Mouse (Mus musculus): ENCODE measurements around the gene Mlxip. TPM values are rescaled to one million over a fixed set of nuclear protein-coding genes. Genes with fewer than 3 reads are reported as not detected.

The Mlxip gene
- polyA plus RNA-seq, 1 experiment from 2014 or later = 14.2 TPM

DNA sequence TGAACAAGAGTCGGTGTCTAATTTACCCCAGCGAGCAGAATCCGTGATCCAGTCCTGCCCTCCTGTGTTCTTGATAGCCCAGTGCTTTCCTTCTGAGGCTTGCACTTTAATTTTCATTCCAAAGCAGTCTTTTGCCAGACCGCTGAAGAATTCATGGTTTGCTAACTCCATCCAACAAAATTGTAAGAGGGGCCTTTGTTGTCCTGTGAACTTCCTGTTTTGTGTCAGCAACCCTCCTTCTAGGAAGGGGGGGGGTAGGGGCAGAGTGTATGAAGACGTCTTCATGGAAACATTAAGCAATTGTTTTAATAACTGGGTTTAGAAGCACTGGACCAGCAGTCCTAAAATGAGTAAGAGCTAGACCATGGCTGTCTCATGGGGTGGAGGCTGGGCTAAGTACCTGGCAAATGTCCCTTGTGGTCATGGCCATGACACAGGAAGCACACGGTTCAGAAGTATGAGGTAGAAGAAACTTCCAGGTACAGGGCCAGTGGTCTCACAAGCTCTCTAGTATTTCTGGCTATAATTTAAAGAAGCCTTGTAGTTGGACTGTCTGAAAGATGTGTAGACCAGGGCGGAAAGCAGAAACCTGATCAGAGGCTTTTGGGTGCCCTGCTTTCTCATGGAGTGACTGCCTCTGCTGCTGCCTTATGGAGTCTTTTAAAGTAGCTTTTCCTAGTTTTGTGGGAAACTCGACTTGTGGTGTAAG, 41.6 kb downstream of the Mlxip start:
- H3K4me3 ChIP-seq = no peak overlapping the region
- H3K36me3 ChIP-seq = peaks cover 4% of the 10 kb centered on the region; the same call in 1 of the 2 replicates
- H3K4me1 ChIP-seq (replicated peaks) = peaks cover 46% of the 10 kb centered on the region
- no peaks in the 10 kb centered on the region for H3K27me3 ChIP-seq (replicated peaks)
- no peak overlapping the region for H3K4me2 ChIP-seq
- no peak overlapping the region for H3K9ac ChIP-seq
- no peak for ATAC-seq (ENCODE audit: insufficient number of reproducible peaks, low FRiP score)
- H3K9me3 ChIP-seq (replicated peaks) = no peaks in the 10 kb centered on the region
- WGBS = 62% methylated on average over 8 of the region's 8 CpGs
- no peak overlapping the region for H3K27ac ChIP-seq (ENCODE audit: poor library complexity, severe bottlenecking)

DNA sequence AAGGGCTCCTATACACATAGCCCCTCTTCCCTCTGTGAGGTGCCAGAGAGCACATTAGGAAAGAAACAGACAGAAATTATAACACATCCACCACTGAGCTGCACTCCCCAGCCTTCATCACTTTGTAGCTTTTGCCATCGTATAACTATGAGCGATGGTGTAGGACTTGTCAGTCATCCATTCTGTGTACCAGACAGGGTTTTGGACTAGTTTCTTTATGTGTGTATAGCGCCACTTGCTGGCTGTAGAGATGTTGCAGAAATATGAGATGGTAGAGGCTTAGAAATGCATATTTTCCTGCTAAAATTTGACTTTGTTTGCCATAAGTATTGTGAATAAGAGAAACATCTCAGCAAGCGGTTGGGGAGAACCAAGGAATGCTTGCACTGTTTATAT, 42.2 kb downstream of the Mlxip start:
- Histone ChIP-seq H3K4me1 (replicated peaks) (peaks cover 41% of the 10 kb centered on the region), H3K36me3 (peaks cover 7% of the 10 kb centered on the region), H3K9me3 (replicated peaks) (no peaks in the 10 kb centered on the region), H3K4me2 (no peak overlapping the region), H3K27me3 (replicated peaks) (no peaks in the 10 kb centered on the region), H3K27ac (ENCODE audit: poor library complexity, severe bottlenecking) (no peak overlapping the region), H3K9ac (no peak overlapping the region), H3K4me3 (no peak overlapping the region)
- ATAC-seq (ENCODE audit: insufficient number of reproducible peaks, low FRiP score) = no peak
- 37% methylated on average over 4 of the region's 4 CpGs for WGBS

DNA sequence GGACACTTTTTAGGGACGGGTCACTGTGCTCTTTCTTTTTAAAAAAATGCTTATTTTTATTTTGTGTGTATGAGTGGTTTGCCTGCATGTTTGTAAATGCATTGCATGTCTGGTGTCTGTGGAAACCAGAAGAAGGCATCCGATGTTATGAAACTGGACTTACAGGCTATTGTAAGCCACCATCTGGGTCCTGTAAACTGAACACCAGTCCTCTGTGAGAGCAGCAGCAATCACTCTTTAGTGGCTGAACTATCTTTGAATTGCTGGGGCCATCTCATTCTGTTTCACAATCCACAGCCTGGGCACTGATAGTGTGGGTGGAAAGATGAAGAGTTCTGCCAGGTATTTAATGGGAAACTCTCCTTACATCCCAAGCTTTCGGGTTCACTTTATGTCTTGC, 43.8 kb downstream of the Mlxip start:
- no peak for ATAC-seq (ENCODE audit: insufficient number of reproducible peaks, low FRiP score)
- H3K4me1 ChIP-seq (replicated peaks) = peaks cover 31% of the 10 kb centered on the region
- no peaks in the 10 kb centered on the region for H3K27me3 ChIP-seq (replicated peaks)
- no peak overlapping the region for H3K4me3 ChIP-seq
- WGBS = 75% methylated on average over 3 of the region's 3 CpGs
- H3K9me3 ChIP-seq (replicated peaks) = no peaks in the 10 kb centered on the region
- no peak overlapping the region for H3K4me2 ChIP-seq
- H3K36me3 ChIP-seq = peaks cover 23% of the 10 kb centered on the region
- H3K27ac ChIP-seq (ENCODE audit: poor library complexity, severe bottlenecking) = no peak overlapping the region
- no peak overlapping the region for H3K9ac ChIP-seq

DNA sequence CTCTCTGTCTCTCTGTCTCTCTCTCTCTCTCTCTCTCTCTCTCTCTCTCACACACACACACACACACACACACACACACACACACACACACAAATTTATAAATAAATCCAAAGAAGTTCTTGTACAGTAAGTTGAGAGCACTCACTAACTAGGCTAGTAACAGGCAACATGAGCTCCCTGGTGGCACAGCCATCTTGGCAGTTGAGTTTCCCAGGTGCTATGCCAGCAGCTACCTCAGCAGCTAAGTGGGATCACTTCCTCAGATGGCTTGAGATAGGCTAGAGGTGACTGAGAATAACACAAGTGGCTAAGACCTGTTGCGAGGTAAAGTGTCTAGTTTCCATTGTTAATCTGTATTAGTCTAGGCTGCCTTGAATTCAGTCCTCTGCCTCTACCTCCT, 44.7 kb downstream of the Mlxip start:
- no peak overlapping the region for H3K9ac ChIP-seq
- no peak overlapping the region for H3K4me2 ChIP-seq
- H3K27ac ChIP-seq (ENCODE audit: poor library complexity, severe bottlenecking) = no peak overlapping the region
- H3K4me3 ChIP-seq = no peak overlapping the region
- H3K4me1 ChIP-seq (replicated peaks) = peaks cover 33% of the 10 kb centered on the region
- no peaks in the 10 kb centered on the region for H3K27me3 ChIP-seq (replicated peaks)
- 91% methylated on average over 1 of the region's 1 CpGs for WGBS
- ATAC-seq (ENCODE audit: insufficient number of reproducible peaks, low FRiP score) = no peak
- H3K9me3 ChIP-seq (replicated peaks) = no peaks in the 10 kb centered on the region
- peaks cover 26% of the 10 kb centered on the region for H3K36me3 ChIP-seq

DNA sequence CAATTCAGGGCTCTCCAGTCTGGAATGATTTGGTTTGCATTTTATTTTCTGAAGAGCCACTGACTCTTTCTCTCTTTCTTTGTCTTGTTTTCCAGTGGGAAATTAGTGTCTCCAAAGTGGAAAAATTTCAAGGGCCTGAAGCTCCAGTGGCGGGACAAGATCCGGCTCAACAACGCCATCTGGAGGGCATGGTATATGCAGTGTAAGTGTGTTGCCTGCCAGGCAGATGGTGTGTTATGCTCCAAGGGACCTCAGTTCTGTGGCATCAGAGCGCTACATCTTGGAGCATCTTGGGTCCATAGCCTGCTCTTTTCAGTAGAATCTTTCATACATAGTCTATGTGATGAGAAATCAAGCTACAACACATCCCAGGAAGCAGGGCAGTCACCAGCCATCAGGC, 45.3 kb downstream of the Mlxip start:
- WGBS = 71% methylated on average over 4 of the region's 4 CpGs
- H3K4me2 ChIP-seq = no peak overlapping the region
- no peak for ATAC-seq (ENCODE audit: insufficient number of reproducible peaks, low FRiP score)
- peaks cover 31% of the 10 kb centered on the region for H3K4me1 ChIP-seq (replicated peaks)
- no peaks in the 10 kb centered on the region for H3K27me3 ChIP-seq (replicated peaks)
- no peak overlapping the region for H3K9ac ChIP-seq
- no peak overlapping the region for H3K27ac ChIP-seq (ENCODE audit: poor library complexity, severe bottlenecking)
- H3K4me3 ChIP-seq = no peak overlapping the region
- H3K9me3 ChIP-seq (replicated peaks) = no peaks in the 10 kb centered on the region
- peaks cover 32% of the 10 kb centered on the region for H3K36me3 ChIP-seq

DNA sequence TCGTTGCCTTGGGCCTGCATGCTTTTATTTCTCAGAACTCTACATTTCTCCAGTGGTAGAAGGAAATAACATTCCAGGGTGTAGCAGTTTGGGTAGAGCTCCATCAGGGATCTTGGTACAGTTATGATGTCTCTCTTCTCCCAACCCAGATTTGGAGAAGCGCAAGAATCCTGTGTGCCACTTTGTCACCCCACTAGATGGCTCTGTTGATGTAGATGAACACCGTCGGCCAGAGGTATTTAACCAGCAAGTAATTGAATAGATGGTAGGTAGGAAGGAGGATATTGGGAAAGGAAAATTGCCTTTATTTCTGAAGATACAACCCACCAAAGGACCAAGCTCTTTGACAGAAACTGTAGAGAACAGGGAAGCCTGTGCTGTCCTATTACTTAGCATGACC, 46.1 kb downstream of the Mlxip start:
- H3K9ac ChIP-seq = no peak overlapping the region
- ATAC-seq (ENCODE audit: insufficient number of reproducible peaks, low FRiP score) = no peak
- no peak overlapping the region for H3K4me2 ChIP-seq
- H3K9me3 ChIP-seq (replicated peaks) = no peaks in the 10 kb centered on the region
- peaks cover 39% of the 10 kb centered on the region for H3K36me3 ChIP-seq
- H3K27me3 ChIP-seq (replicated peaks) = no peaks in the 10 kb centered on the region
- WGBS = 67% methylated on average over 4 of the region's 4 CpGs
- no peak overlapping the region for H3K27ac ChIP-seq (ENCODE audit: poor library complexity, severe bottlenecking)
- peaks cover 30% of the 10 kb centered on the region for H3K4me1 ChIP-seq (replicated peaks)
- no peak overlapping the region for H3K4me3 ChIP-seq

DNA sequence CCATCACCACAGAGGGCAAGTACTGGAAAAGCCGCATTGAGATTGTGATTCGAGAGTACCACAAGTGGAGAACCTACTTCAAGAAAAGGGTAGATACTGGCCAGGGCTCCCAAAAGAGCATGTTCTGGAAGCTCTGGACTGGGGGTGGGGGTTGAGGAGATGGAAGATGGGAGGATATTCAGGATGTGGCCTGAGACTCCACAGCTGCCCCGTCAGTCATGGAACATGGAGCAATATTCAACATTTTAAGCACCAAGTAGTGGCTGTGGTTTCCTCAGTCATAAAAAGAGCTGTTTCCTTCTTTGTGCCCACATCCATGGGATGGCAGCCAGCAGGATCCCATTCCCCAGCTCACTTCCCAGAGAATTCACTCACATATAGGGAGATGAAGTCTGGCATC, 47.7 kb downstream of the Mlxip start:
- ATAC-seq (ENCODE audit: insufficient number of reproducible peaks, low FRiP score) = no peak
- Histone ChIP-seq H3K27ac (ENCODE audit: poor library complexity, severe bottlenecking) (no peak overlapping the region), H3K27me3 (replicated peaks) (no peaks in the 10 kb centered on the region), H3K9ac (no peak overlapping the region), H3K36me3 (peaks cover 54% of the 10 kb centered on the region), H3K4me1 (replicated peaks) (peaks cover 23% of the 10 kb centered on the region), H3K4me2 (no peak overlapping the region), H3K9me3 (replicated peaks) (no peaks in the 10 kb centered on the region), H3K4me3 (no peak overlapping the region)
- WGBS = 91% methylated on average over 3 of the region's 3 CpGs

DNA sequence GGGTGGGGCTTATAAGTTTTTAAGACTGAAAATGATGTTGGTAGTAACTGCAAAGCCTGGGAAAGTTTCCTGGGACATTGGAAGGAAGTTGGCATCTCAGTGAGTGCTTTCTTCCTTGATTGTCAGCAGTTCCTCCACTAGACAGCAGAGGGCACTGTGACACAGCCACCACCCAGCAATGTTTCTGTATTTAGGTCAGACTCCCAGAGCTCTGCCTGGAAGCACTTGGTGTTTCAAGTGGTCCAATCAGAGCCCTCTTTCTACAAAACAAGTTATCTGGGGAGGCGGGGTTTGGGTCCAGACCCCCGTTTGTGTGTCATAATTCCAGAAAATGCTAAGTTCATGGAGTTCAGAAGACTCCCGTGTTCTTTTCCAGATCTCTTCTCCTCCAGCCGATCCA, 49.5 kb downstream of the Mlxip start:
- WGBS = 43% methylated on average over 4 of the region's 4 CpGs
- no peak for ATAC-seq (ENCODE audit: insufficient number of reproducible peaks, low FRiP score)
- Histone ChIP-seq H3K4me1 (replicated peaks) (peaks cover 7% of the 10 kb centered on the region; the same call in 1 of the 2 replicates), H3K9ac (no peak overlapping the region), H3K36me3 (peaks cover 67% of the 10 kb centered on the region), H3K4me3 (no peak overlapping the region), H3K9me3 (replicated peaks) (no peaks in the 10 kb centered on the region), H3K27ac (ENCODE audit: poor library complexity, severe bottlenecking) (no peak overlapping the region), H3K4me2 (no peak overlapping the region), H3K27me3 (replicated peaks) (no peaks in the 10 kb centered on the region)

DNA sequence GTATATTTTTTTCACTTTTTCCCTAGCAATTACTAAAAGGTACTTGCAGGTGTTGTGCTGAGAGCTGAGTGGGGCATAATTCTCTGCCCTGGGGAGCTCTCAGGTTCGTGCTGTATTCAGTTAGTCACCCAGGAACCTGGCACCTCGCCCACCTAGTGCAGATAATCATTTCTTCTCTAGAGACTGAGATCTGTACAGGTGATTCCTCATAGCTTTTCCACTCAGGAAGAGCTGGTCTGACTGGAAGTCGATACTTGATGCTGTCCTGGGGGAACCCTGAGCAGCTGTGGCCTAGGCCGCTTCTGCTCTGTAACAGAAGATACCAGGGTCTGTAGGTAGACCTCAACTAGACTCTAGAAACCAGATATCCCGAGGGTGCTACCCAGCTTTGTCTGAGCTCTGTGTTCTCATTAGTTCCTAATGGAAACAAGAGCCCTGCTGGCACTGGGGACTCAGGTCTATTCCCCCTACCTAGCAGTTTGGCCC, 50.3 kb downstream of the Mlxip start:
- Histone ChIP-seq H3K36me3 (peaks cover 75% of the 10 kb centered on the region), H3K4me1 (replicated peaks) (0 out of 2 replicates have a peak, but pooled peaks cover 3% of the 10 kb centered on the region), H3K27ac (ENCODE audit: poor library complexity, severe bottlenecking) (no peak overlapping the region), H3K9me3 (replicated peaks) (no peaks in the 10 kb centered on the region), H3K27me3 (replicated peaks) (no peaks in the 10 kb centered on the region), H3K4me3 (no peak overlapping the region), H3K9ac (no peak overlapping the region), H3K4me2 (no peak overlapping the region)
- WGBS = 83% methylated on average over 5 of the region's 5 CpGs
- ATAC-seq (ENCODE audit: insufficient number of reproducible peaks, low FRiP score) = peak; percentile 37; the same call in 1 of the 2 replicates

DNA sequence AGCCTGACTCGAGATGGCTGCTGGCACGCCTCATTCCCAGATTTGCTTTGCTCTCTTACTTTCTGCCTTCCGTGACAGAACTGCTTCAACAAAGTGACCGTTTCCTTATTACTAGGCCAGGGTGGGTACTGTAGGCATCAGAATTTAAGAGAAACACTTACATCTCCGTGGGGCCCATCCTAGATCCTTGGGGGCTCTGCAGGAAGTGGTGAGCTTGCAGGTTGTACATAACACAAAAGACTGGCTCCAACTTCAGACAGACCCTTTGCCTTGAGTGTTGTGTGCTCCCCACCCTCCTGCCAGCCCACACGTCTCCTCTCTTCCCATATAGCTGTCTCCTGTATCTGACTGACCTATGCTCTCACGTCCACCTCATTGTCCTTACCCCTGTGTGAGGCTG, 57.3 kb downstream of the Mlxip start:
- no peak for ATAC-seq (ENCODE audit: insufficient number of reproducible peaks, low FRiP score)

DNA sequence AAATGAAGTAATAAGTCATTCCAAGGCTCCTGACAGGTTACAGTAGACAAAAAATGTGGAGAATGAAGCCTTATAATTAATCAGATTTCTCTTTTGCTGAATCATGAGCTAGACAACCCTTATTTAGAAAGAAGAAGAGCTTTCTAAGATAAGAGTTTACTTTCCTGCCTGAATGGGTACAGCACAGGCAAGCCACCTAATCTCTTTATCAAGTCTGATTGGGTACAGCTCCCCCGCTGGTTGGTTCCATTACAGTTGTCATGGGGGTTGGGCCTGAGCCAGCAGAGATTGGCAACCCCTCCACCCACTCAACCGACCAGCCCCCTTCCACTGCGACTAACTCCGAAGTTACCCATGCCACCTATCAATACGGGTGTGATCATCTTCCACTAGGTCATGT, 66.8 kb downstream of the Mlxip start:
- H3K4me2 ChIP-seq = no peak overlapping the region
- no peaks in the 10 kb centered on the region for H3K27me3 ChIP-seq (replicated peaks)
- WGBS = 32% methylated on average over 5 of the region's 5 CpGs
- no peaks in the 10 kb centered on the region for H3K9me3 ChIP-seq (replicated peaks)
- H3K9ac ChIP-seq = no peak overlapping the region
- H3K4me1 ChIP-seq (replicated peaks) = no peaks in the 10 kb centered on the region
- H3K4me3 ChIP-seq = no peak overlapping the region
- no peak overlapping the region for H3K27ac ChIP-seq (ENCODE audit: poor library complexity, severe bottlenecking)
- peaks cover 18% of the 10 kb centered on the region; the same call in 1 of the 2 replicates for H3K36me3 ChIP-seq
- ATAC-seq (ENCODE audit: insufficient number of reproducible peaks, low FRiP score) = no peak

More for the DNA sequence above, 57.3 kb downstream of the Mlxip start:
- Histone ChIP-seq H3K4me3 (no peak overlapping the region), H3K36me3 (peaks cover 92% of the 10 kb centered on the region), H3K27ac (ENCODE audit: poor library complexity, severe bottlenecking) (no peak overlapping the region), H3K9ac (no peak overlapping the region), H3K27me3 (replicated peaks) (no peaks in the 10 kb centered on the region), H3K9me3 (replicated peaks) (no peaks in the 10 kb centered on the region), H3K4me1 (replicated peaks) (no peaks in the 10 kb centered on the region), H3K4me2 (no peak overlapping the region)
- whole genome bisulfite sequencing = 87% methylated on average over 7 of the region's 7 CpGs

DNA sequence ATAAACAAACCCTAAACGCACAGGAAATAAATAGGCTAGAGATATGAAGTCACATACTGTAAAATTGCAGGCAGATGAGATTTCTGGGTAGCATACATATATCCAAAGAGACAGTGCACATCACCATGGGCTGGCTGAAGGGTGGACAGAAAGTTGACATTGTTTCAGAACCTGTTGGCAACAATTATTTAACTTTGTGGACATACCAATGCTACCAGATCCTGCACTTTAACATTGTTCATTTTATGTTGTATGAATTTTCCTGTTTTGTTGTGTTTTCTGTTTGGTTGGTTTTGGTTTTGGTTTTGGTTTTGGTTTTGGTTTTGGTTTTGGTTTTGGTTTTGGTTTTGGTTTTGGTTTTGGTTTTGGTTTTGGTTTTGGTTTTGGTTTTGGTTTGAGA, 70.0 kb downstream of the Mlxip start:
- Histone ChIP-seq H3K36me3 (no peaks in the 10 kb centered on the region), H3K9me3 (replicated peaks) (no peaks in the 10 kb centered on the region), H3K4me1 (replicated peaks) (no peaks in the 10 kb centered on the region), H3K9ac (no peak overlapping the region), H3K4me3 (no peak overlapping the region), H3K27ac (ENCODE audit: poor library complexity, severe bottlenecking) (no peak overlapping the region), H3K27me3 (replicated peaks) (no peaks in the 10 kb centered on the region), H3K4me2 (no peak overlapping the region)
- 81% methylated on average over 1 of the region's 1 CpGs for WGBS
- ATAC-seq (ENCODE audit: insufficient number of reproducible peaks, low FRiP score) = no peak

Measured in heart, embryonic 12.5 days (tissue).